Mouse (Mus musculus) hindbrain, embryonic 16.5 days (tissue): ENCODE results near the gene Mcm7. TPM values are rescaled to one million over a fixed set of nuclear protein-coding genes. Genes with fewer than 3 reads are reported as not detected.

Experiments
- ATAC-seq: fragments of 200-750 bp; cut with Nextera tagmentation; 2 replicates; pipeline ENCODE4 v1.8.0; 2017; ENCODE audit warnings: moderate TSS enrichment, moderate library complexity
- H3K27ac ChIP-seq: fragments of 300-500 bp; sonication (generic); 2 replicates; pipeline ENCODE4 v1.5.1; 2014; ENCODE audit warnings: low read depth, mild to moderate bottlenecking, control low read depth, low read length, moderate library complexity
- H3K27me3 ChIP-seq: fragments of 300-500 bp; sonication (generic); replicated peaks from 2 replicates; pipeline ENCODE4 v1.6.1; 2014; ENCODE audit warnings: low read length; ENCODE audit not compliant: control insufficient read depth, insufficient read depth
- H3K36me3 ChIP-seq: fragments of 300-500 bp; sonication (generic); 2 replicates; pipeline ENCODE4 v1.6.1; 2014; ENCODE audit warnings: mild to moderate bottlenecking, low read length, moderate library complexity, mixed read lengths; ENCODE audit not compliant: control insufficient read depth, insufficient read depth
- H3K4me1 ChIP-seq: fragments of 300-500 bp; sonication (generic); 2 replicates; pipeline ENCODE4 v1.6.1; 2014; ENCODE audit warnings: low read depth, low read length; ENCODE audit not compliant: control insufficient read depth, insufficient read depth
- H3K4me2 ChIP-seq: fragments of 300-500 bp; sonication (generic); 2 replicates; pipeline ENCODE4 v1.6.1; 2014; ENCODE audit warnings: mild to moderate bottlenecking, low read length, control low read depth, moderate library complexity
- H3K4me3 ChIP-seq: fragments of 300-500 bp; sonication (generic); 2 replicates; pipeline ENCODE4 v1.5.1; 2014; ENCODE audit warnings: mild to moderate bottlenecking, low read length, control low read depth, moderate library complexity
- H3K9ac ChIP-seq: fragments of 300-500 bp; sonication (generic); 2 replicates; pipeline ENCODE4 v1.6.1; 2014; ENCODE audit warnings: low read depth, mild to moderate bottlenecking, control low read depth, low read length, moderate library complexity
- H3K9me3 ChIP-seq: fragments of 300-500 bp; sonication (generic); 2 replicates; pipeline ENCODE4 v1.6.1; 2014; ENCODE audit warnings: mild to moderate bottlenecking, low read length, moderate library complexity; ENCODE audit not compliant: control insufficient read depth
- WGBS: fragments of 180-500 bp; shearing (Covaris S2); extraction: QIAGEN DNeasy Blood & Tissue Kit; methylation state at CpG from one replicate; pipeline ENCODE4 v1.1.7; 2014; 5-methylcytosine and 5-hydroxymethylcytosine counted together
- polyA plus RNA-seq: library from polyadenylated mRNA; unstranded; fragments of >200 nt; fragmentation: Nextera tagmentation; extraction: Ambion mirVana; gene quantifications from 2 replicates; pipeline ENCODE4 v1.2.1, GENCODE M21; 2015

Mcm7 gene
- polyA plus RNA-seq, 1 experiment from 2014 or later: 68.0 TPM

- ATAC-seq: peak; percentile 95
- Histone ChIP-seq H3K9me3 (no peaks in the 10 kb centered on the region), H3K4me3 (peak within 1 kb of the TSS; percentile 73), H3K9ac (peak within 1 kb of the TSS; percentile 82), H3K27me3 (no peaks in the 10 kb centered on the region), H3K36me3 (peaks cover 27% of the 10 kb centered on the region), H3K27ac (peak within 1 kb of the TSS; percentile 71), H3K4me1 (peaks cover 14% of the 10 kb centered on the region), H3K4me2 (peak within 1 kb of the TSS; percentile 73)
- 1% methylated on average over 42 of the region's 42 CpGs for WGBS
Observed at GRCm38 (mm10) chr5:138160842-138161665, 11.2 kb downstream of the Mcm7 start, which contains the start of gene Cops6. Cops6 (plus strand) TSS chr5:138161071.

GRCm38 (mm10) chr5:138160224-138160762, 11.9 kb downstream of the Mcm7 start:
- peaks cover 14% of the 10 kb centered on the region for H3K4me1 ChIP-seq
- peak overlapping the region; percentile 73 for H3K4me2 ChIP-seq
- H3K27ac ChIP-seq: peak overlapping the region; percentile 71
- 66% methylated on average over 7 of the region's 7 CpGs for WGBS
- peak overlapping the region; percentile 82 for H3K9ac ChIP-seq
- peak overlapping the region; percentile 73 for H3K4me3 ChIP-seq
- peaks cover 22% of the 10 kb centered on the region for H3K36me3 ChIP-seq
- peak; percentile 9 for ATAC-seq
- no peaks in the 10 kb centered on the region for H3K9me3 ChIP-seq
- no peaks in the 10 kb centered on the region for H3K27me3 ChIP-seq

- H3K9ac ChIP-seq: peak within 1 kb of the TSS; percentile 92
- H3K4me1 ChIP-seq: peaks cover 8% of the 10 kb centered on the region
- WGBS: 0% methylated on average over 31 of the region's 31 CpGs
- H3K36me3 ChIP-seq: peaks cover 15% of the 10 kb centered on the region
- no peaks in the 10 kb centered on the region for H3K9me3 ChIP-seq
- H3K27me3 ChIP-seq: no peaks in the 10 kb centered on the region
- H3K4me3 ChIP-seq: peak within 1 kb of the TSS; percentile 64
- H3K27ac ChIP-seq: peak within 1 kb of the TSS; percentile 92
- peak; percentile 98 for ATAC-seq
- H3K4me2 ChIP-seq: peak within 1 kb of the TSS; percentile 85
Observed at GRCm38 (mm10) chr5:138155443-138155976, 16.7 kb downstream of the Mcm7 start, which contains the start of gene Zfp113. Zfp113 (minus strand) TSS chr5:138155744.

GRCm38 (mm10) chr5:138154390-138154789, 17.8 kb downstream of the Mcm7 start:
- ATAC-seq: no peak
- peaks cover 5% of the 10 kb centered on the region for H3K4me1 ChIP-seq
- H3K9me3 ChIP-seq: no peaks in the 10 kb centered on the region
- peak overlapping the region; percentile 85 for H3K4me2 ChIP-seq
- no peak overlapping the region for H3K27ac ChIP-seq
- peak overlapping the region; percentile 92 for H3K9ac ChIP-seq
- H3K36me3 ChIP-seq: peaks cover 19% of the 10 kb centered on the region
- H3K4me3 ChIP-seq: peak overlapping the region; percentile 64
- WGBS: 90% methylated on average over 3 of the region's 3 CpGs
- H3K27me3 ChIP-seq: no peaks in the 10 kb centered on the region

GRCm38 (mm10) chr5:138138585-138138984, 33.6 kb downstream of the Mcm7 start:
- Histone ChIP-seq H3K36me3 (peaks cover 10% of the 10 kb centered on the region), H3K9ac (no peak overlapping the region), H3K4me3 (no peak overlapping the region), H3K4me1 (no peaks in the 10 kb centered on the region), H3K4me2 (no peak overlapping the region), H3K27ac (no peak overlapping the region), H3K27me3 (no peaks in the 10 kb centered on the region), H3K9me3 (no peaks in the 10 kb centered on the region)
- ATAC-seq: no peak
- WGBS: 80% methylated on average over 4 of the region's 4 CpGs

- ATAC-seq: no peak
- Histone ChIP-seq H3K27me3 (no peaks in the 10 kb centered on the region), H3K9me3 (no peaks in the 10 kb centered on the region), H3K9ac (no peak overlapping the region), H3K4me2 (no peak overlapping the region), H3K27ac (no peak overlapping the region), H3K36me3 (peaks cover 12% of the 10 kb centered on the region), H3K4me1 (no peaks in the 10 kb centered on the region), H3K4me3 (no peak overlapping the region)
- WGBS: 68% methylated on average over 8 of the region's 8 CpGs
Observed at GRCm38 (mm10) chr5:138137935-138138549, 34.2 kb downstream of the Mcm7 start.

GRCm38 (mm10) chr5:138137257-138137656, 35.0 kb downstream of the Mcm7 start:
- H3K9me3 ChIP-seq: no peaks in the 10 kb centered on the region
- peaks cover 19% of the 10 kb centered on the region for H3K36me3 ChIP-seq
- no peak overlapping the region for H3K9ac ChIP-seq
- no peaks in the 10 kb centered on the region for H3K4me1 ChIP-seq
- H3K27ac ChIP-seq: no peak overlapping the region
- ATAC-seq: no peak
- no peaks in the 10 kb centered on the region for H3K27me3 ChIP-seq
- no peak overlapping the region for H3K4me3 ChIP-seq
- 89% methylated on average over 4 of the region's 4 CpGs for WGBS
- H3K4me2 ChIP-seq: no peak overlapping the region

- no peak for ATAC-seq
- H3K36me3 ChIP-seq: peaks cover 36% of the 10 kb centered on the region
- H3K27me3 ChIP-seq: no peaks in the 10 kb centered on the region
- no peak overlapping the region for H3K9ac ChIP-seq
- H3K4me1 ChIP-seq: no peaks in the 10 kb centered on the region
- H3K4me2 ChIP-seq: no peak overlapping the region
- no peaks in the 10 kb centered on the region for H3K9me3 ChIP-seq
- WGBS: 93% methylated on average over 5 of the region's 5 CpGs
- no peak overlapping the region for H3K4me3 ChIP-seq
- H3K27ac ChIP-seq: no peak overlapping the region
Observed at GRCm38 (mm10) chr5:138132425-138133064, 39.7 kb downstream of the Mcm7 start.
